Mouse (Mus musculus): Measurements from ENCODE around the gene BC035044.
A peak's percentile ranks its signal among the peaks of the same experiment; 100 is the strongest.
"Not testable (repeated sequence)": the region's sequence is repeated elsewhere in the genome, so short reads cannot be mapped to it uniquely, and the experiment has no call there.

Gene BC035044

DNA sequence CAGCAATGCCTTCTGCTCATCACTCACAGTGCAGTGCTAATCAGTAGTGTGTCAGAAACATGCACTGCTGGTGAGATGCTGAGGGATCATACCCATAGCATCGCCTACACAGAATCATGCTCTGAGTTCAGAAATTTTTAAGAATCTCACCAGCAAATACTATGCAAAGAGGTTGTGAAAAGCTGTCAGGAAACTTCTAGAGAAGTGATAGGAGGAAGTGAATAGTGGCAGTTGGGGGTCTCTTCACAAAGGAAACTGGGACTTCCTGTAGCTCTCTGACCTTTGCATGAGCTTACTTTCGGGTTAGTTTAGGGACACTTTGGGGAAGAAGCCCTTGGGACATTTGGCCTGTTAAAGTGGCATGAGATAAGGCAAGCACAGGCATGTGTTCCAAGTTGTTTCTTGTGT, at the start of gene BC035044:
TSS of gene BC035044 (minus strand) at position 179 of the 408 bp plus-strand sequence.
- DNase-seq (ENCODE audit: low spot score) = no peak

DNA sequence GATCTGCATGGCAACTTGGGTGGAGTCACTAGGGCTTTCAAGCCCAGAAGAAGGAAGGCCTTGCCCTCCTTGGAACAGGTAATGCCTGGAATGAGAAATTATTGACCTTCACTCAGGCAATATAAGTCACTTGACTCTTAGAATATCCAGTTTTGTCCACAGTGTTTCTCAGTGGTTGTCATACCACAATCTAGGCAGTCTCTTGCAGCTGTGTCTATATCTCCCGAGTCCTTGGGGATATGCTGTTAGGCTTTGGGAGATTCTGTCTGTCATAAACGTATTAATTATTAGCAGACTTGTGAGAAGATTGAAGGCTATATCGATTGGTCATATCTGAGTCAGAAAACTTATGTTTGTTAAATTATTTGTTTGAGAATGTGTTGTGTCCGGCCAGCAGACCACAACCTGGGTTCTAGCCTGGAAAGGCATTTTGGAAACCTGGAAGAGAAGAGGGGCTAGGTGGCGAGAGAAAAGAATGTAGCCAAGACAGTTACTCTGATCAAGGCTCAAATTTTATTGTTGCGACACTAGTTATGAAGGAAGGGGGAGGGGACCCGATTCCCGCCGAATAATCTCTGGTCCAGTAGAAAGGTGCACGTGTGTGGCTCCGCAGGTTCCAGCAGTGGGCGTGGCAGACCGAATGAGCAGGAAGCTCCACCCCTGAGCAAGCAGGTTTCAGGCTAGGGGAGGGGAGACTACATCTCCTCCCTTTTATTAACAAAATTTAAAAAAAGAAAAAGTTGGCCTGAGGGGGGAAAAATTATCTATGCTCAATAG, 45.2 kb upstream of the BC035044 start:
- not testable (repeated sequence) for DNase-seq (ENCODE audit: low spot score)

DNA sequence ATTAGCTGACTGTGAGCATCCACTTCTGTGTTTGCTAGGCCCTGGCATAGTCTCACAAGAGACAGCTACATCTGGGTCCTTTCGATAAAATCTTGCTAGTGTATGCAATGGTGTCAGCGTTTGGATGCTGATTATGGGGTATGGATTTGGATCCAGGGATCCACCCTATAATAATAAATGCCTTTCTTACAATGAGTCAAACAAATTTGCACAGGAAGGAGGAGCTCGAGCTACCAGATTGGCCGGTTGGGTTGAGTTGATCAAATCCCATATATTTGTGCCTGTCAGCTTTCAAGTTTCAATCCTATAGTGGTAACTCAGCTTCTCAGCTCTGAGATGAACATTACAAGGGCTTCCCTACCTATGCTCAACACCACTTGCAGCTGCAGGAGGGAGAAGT, 43.2 kb upstream of the BC035044 start, which contains the start of gene Clec2g:
TSS of gene Clec2g (plus strand) at position 301 of the 400 bp plus-strand sequence.
- DNase-seq (ENCODE audit: low spot score) = not testable (repeated sequence)

DNA sequence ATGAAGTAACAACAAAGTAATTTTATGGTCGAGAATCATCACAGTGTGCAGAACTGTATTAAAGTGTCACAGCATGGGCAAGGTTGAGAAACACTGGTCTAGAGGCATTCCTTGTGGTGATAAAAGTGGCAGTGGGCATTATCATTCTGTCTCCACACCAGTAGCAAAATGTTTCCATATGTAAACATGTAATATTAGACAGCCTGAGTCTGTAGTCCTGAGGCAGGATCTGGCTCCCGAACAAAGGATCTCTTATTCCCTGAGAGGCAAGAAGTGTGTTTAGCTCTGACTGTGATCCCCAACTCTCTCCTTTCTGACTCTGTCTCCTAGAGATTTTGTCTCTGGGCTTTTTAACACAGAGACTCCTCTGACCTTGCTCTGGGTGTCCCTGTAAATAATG, 42.1 kb upstream of the BC035044 start:
- no peak for DNase-seq (ENCODE audit: low spot score)

DNA sequence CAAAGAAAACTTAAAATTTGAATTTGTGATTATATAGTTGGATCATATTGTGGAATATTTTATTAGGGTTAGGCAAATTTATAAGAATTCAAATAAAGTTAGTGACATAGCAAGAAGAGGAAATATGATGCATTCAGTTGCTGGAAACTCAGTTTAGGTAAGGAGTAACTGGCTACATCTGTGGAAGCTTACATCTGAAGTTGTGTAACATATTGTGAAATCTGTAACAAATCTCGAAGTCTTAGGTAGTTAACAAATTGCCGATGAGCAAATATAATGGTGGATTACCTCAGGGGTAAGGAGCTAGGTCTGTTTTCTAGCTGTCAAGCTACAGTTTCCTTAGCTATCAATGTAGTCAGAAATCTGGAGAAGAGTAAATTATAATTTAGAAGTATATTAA, 26.4 kb upstream of the BC035044 start:
- no peak for DNase-seq (ENCODE audit: low spot score)

DNA sequence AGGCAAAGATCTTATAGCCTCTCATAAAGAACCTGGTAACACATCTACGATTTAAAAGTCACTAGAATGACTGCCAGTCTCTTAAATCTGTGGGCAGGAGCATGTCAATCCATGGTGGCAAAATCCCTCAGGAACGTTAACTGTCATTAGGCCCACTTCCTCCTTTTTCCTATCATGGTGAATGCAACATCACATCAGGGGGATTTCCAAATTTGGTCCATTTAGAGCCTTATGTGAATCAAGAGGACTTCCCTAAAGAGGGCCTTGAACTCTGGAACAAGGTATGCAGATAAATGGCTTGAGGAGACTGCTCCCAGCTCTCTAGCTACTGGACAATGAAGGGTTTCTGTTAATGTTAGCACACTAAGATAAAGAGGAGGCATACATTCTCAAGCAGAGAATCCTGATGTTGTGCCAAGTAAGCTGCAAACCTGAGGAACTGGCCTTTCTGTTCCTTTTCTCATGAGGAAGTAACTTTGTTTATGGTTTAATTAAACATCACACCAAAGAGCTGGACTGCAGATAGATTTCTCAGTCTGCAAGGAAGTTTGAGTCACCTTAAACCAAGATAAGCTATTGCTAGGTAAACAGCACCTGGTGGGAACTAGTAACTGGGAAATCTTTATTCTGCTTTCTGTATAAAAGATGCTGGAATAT, 22.8 kb upstream of the BC035044 start:
- DNase-seq (ENCODE audit: low spot score) = no peak

DNA sequence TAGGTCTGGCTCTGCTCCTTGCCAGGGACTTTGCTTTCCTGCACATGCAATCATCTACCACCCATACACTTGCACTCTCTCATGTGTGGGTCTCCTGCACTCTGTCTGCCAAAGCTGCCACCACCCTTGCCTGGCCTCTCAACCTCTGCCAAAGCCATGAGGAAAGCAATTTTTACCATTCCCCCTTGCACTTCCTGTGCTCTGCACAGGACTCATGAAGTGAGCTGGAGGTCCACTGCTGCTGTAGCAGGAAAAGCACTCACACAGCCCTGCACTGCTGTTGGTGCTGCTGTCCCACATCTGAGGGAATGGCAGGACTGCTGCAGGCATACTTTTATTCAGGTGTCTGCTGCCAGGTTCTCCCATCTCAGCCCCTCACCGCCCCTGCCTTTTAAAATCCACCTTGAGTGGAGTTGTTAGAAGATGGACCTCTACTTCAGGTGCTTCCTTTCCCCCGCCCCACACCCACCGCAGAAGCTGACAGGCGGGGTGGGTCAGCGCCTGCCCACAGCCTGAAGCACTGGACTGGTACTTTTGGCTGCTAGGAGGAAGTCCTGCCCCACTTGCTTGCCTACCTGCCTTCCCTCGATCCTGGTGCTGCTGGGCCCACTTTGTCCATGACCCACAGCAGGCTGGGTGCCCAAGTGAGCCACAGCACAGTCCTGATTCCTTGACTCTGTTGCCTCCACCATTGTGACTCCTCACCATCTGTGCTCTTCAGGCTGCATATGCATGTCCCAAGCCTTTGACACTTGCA, 10.0 kb upstream of the BC035044 start:
- not testable (repeated sequence) for DNase-seq (ENCODE audit: low spot score)

DNA sequence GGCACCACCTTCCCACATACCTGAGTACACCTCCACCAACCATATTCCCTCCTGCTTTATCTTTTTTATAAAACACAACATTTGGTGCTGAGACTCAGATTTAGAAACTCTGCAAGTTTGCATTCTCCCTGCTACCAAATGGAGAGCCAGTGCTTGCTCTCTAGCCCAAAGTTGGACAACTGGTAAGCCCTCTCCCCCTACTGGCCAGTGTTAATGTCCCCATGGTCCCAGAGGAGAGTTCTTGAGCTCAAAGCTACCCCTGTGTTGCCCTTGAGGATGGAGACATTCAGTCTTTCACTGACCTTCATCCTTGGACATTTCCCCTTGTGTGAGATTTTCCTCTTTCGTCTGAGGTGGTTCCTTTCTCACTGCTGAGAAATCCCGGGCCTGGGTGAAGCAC, 9.1 kb upstream of the BC035044 start:
- no peak for DNase-seq (ENCODE audit: low spot score)

DNA sequence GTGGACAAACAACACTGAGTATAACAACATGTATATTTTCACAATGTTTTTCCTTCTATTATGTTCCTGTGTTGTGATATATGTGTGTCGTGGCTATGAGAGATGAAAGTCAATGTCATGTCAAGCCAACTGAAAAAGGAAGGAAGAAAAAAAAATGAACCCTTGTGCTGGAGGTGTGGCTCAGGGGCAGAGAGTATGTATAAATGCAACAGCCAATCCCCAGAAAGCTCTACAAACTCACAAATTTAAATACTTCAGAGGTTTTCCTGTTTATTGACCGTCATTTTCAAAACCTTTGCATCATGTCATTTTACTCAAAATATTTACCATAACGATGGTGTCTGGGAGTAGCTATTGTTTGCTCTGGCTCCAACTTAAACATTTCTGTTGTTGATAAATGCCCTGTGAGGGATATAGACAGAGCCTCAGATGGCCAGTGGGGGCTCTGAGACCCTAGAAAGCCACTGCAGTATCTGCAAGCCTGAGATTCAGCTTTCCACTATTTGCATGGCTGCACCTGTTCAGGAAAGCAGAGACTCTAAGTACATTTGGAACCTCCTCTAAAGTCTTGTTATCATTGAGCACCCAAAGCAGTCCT, 4.6 kb upstream of the BC035044 start:
- no peak for DNase-seq (ENCODE audit: low spot score)

DNA sequence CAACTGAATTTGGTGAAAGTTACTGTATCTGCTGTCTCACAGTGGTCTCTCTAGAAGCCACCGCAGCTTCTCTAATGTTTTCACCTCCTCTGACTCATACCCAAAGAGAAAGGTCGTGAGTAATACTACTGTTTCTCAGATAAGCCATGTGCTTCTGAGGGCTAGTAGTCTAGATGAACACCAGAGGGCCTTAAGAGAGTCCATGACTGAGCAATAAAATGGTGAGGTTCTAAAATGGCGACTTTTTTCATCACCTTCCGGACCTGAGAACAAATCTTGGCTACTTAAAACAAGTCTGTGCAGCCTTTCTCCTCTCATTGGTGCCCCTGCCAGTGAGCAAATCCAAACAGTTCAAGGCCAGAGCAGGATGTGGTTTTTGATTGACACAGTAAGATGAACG, 2.1 kb downstream of the BC035044 start:
- no peak for DNase-seq (ENCODE audit: low spot score)

DNA sequence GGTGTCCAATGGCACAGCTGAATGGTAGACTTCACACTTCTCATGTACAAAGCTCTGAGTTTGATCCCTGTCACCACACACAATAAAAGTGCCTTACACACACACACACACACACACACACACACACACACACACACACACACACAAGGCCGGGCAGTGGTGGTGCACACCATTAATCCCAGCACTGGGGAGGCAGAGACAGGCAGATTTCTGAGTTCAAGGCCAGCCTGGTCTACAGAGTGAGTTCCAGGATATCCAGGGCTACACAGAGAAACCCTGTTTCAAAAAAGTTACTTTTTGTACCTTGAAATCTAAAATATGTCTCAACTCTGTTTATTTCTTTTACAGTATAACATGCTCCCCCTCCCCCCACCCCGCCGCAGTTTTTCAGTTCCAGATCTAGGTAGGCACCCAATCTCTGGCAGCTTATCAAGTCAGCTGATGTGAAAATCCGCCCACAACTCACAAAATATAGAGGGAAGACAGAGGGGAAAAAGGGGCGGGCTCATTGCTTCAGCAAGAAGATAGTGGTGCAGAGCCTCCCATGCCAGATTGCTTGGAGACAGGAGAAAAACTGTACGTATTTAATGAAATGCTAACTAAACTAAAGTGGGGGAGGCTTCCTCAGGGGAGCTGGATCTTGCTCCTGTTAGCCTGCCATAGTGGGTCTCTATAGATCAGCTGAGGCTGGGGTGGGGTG, 3.7 kb downstream of the BC035044 start, which contains the start of gene Clec2i:
TSS of gene Clec2i (plus strand) at position 498 of the 700 bp plus-strand sequence.
- not testable (repeated sequence) for DNase-seq (ENCODE audit: low spot score)

DNA sequence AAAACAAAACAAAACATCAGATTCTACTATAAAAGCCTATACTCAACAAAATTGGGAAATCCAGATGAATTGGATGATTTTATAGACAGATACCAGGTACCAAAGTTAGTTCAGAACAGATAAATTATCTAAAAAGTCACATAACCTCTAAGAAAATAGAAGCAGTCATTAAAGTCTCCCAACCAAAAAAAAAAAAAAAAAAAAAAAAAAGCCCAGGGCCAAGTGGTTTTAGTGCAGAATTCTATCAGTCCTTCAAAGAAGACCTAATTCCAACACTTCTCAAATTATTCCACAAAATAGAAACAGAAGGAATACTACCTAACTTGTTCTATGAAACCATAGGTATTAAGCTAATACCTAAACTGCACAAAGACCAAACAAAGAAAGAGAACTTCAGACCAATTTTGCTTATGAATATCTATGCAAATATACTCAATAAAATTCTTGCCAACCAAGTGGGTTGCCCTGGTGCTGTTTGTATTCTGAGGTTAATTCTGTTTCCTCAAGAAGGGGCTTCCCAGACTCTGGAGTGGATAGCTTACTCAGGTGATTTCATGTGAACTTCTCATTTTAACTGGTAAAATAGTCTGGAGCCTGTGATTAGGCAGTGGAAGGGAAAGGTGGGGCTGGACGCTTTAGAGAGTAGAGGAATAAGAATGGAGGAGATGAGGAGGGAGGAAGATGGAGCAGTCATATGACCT, 18.9 kb downstream of the BC035044 start:
- DNase-seq (ENCODE audit: low spot score) = no peak

DNA sequence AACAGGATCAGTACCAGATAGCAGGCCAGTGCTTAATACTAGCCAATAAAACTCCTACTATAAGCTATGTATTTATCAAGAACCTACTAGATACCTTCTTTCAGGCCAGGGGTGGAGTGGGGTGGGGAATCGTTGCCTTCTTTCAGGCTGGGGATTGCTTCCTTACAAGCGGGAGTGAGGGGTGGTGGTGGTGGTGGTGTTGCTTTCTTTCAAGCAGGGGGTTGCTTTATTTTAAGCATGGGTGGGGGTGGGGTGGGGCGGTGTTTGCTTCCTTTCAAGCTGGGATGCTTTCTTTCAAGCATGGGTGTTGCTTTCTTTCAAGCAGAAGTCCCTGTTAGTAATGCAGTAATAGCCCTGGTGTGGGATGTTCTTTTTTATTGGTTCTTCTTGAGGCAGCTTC, 22.1 kb downstream of the BC035044 start:
- no peak for DNase-seq (ENCODE audit: low spot score)

DNA sequence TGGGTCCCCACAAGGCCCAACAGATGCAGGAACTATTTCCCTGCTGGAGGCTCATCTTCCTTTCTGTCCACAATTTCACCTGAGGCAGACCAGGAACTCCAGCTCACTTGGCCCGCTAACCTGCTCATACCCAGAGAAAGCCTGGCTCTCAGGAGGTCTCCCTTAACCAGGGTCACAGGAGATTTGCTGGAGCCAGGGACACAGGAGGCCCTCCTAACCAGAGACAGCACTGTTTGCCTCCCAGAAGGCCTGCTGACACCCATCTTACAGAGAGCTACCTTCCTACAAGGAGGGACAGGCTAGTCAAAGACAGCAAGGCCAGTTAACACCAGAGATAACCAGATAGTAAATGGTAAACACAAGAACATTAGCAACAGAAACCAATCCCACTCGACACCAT, 33.0 kb downstream of the BC035044 start:
- no peak for DNase-seq (ENCODE audit: low spot score)

DNA sequence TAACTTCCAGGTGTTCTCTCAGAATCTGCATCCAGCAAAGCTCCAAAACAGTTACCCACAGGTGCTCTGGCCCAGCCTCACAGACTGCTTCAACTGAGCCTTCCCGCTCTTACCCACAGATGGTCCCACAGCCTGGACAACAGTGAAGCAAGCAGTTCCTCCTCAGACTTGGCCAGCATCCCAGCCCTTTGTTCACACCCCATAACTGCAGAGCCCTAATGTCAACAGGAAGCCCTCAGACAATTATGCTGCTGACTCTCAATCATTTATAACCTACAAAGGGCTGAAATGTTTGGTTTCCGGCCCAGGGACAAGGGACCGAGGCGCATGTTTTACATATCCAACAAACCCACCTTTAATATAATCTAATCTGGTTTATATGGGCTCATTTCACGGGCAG, 34.7 kb downstream of the BC035044 start:
- DNase-seq (ENCODE audit: low spot score) = peak; percentile 62

DNA sequence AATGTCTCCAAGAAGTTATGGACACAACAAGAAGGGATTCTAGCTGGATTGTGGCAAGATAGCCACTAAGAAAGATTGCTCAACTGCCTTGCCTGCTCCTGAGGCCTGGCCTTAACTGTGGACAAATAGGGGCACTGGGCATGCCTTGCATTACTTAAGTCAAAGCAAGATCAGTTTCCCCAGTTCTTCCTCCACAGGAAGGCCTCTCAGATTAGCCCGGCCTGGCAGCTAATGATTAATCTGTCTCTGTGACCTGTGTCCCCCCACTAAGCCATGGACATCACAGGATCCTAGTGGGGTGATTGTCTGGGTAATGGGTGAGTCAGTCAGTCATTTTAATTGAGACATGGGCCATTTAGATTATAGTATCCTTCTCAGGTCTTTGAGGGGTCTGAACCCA, 35.4 kb downstream of the BC035044 start:
- DNase-seq (ENCODE audit: low spot score) = no peak

DNA sequence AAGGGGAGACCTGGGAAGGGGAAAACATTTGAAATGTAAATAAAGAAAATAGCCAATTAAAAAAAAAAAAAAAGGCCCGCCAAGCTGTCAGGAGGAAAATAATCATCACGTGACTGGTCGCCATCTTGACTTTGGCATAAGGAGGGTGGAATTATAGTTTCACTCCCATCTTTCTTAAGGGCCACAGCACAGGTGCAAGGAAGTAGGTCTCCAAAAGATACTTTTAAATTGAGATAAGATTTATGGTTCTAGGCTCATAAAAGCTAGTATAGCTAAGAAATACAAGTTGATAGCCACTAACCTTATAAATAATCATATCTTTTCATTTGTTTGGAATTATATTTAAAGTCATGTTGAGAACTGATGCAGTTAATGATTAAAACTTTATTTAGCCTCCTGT, 36.0 kb downstream of the BC035044 start:
- no peak for DNase-seq (ENCODE audit: low spot score)

DNA sequence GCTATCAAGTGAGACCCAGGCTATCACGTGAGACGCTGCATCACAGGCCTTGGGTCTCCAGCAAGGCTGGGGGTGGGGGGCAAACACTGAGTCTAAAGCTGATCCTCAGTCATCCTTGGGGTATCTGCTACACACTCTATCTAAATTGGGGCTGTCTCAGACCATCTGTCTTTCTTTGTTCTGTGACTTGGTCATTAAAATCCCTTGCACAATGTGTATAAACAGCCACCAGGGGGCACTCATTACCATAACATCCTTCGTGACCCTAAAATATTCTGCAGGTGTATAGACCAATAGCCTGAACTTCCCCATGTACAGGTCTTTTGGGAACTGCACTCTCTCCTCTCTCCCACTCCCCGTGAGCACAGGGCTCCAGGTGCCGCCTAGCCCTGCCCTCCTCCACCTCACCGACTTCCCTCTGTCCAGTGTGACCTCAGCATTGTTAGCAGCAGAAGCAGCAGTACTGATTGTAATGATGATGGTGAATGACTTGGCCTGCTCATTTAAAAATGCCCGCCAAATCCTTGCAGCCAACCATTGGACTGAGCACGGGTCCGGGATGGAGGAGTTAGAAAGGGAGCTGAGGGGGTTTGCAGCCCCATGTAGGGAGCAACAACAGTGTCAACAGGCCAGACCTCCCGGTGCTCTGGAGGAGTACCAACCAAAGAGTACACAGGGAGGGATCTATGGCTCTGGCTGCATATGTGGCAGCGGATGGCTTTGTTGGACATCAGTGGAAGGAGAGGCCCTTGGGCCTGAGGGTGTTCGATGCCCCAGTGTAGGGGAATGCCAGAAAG, 36.7 kb downstream of the BC035044 start:
- DNase-seq (ENCODE audit: low spot score) = peak; percentile 61

DNA sequence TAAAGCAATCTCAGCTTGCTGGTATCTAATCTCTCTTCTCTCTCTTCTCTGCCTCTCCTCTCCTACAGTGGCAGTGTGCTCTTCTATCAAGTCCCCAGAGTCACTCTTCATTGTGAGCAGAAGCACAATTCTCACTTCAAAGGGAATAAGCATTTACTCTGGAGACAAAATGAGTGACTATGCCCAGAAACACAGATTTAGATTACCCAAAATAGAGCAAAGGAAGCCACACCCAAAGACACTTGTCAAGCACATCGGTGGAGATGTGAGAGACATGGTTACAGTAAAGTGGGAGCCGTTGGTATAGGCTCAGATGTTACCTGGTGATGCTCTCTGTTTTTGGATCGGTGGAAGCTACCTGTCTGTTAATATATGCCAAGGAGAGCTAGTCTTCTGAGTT, 38.2 kb downstream of the BC035044 start:
- DNase-seq (ENCODE audit: low spot score) = no peak

DNA sequence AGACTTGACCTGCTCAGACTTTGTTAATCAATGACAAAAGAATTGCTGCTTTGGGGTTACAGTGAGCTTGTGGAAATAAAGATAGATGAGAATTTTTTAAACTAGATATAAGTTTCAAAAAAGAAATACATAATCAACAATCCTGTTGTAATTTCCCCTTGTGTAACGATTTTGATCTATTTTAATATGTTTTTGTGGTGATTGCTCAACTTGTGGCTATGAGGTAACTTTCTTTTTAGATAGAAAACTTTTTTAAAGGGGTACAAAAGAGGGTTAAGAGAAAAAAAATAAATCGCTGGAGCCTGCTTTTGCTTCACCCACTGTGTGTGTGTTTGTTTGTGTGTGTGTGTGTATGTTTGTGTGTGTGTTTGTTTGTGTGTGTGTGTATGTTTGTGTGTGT, 39.8 kb downstream of the BC035044 start:
- DNase-seq (ENCODE audit: low spot score) = no peak
